Mouse (Mus musculus): ENCODE data around the gene Nfx1.

Gene Nfx1

DNA sequence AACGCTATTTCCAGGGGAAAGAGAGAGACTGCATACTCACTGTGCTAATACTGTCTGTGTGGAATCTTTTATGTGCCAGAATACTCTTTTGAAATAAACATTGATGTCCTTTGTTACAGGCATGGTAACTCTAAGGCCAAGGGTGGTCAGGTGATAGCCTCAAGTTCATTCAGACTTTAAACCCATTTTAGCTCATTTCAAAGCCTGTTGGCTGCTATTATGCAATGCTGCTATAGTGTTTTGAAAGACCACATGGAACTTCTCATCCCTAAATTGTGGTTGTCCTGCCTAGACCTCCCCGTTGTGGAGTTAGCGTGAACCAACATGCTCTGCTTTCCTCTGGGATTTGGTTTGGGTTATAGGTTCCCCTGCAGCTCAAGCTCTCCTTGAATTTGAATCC lies 5.0 kb downstream of the Nfx1 start:
- DNase-seq (ENCODE audit: low spot score in 2 of 2), result no peak

DNA sequence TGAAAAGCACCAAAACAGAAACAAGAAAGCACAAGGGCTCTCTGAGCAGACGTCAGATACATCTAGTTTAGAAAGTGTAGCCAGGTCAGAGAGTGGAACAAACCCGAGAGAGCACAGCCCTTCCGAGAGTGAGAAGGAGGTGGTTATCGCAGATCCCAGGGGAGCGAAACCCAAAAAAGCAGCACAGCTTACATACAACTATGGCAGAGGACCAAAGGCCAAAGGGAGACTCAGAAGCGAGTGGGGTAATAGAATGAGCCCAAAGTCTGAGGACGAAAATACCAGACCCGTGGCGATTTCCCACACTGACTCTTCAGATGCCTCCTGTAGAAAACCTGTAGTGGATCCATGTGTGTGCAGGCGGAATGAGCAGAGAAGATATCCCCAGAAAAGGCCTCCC lies 5.9 kb downstream of the Nfx1 start:
- no peak for DNase-seq (ENCODE audit: low spot score in 2 of 2)

DNA sequence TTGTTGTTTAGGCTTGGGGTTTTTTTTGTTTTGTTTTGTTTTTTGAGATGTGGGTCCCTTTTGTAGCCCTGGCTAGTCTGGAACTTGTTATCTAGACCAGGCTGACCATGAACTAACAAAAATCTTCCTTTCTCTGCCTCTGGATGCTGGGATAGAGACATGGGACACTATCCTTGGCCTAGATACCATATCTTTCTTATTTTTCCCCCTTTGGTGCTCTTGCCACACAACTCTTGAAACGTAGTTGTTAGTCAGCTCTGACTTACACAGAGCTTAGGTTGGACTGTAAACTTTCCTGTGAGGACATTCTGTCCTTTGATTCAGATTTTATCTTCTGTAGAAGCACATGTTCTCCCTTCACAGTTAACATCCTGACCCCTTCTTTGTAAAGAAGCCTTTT lies 8.7 kb downstream of the Nfx1 start:
- DNase-seq (ENCODE audit: low spot score in 2 of 2), result no peak

DNA sequence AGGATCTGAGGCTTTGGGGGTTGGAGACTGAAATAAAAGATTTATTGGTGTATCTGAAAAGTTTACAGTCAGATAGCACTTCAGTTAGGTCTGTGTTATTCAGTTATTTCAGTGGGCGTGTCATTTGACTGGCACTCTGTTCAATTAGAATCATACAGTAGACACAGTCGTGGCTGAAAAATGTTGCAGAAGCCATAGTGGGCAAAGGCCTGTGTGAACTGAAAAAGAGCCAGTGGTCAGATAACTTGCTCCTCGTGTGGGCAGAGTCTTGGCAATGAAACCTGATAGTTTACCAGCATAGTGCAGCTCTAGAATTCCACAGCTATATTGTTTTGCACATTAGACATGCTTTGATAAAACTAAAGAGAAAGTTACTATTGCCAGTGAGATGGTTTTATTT lies 11.8 kb downstream of the Nfx1 start:
- no peak for DNase-seq (ENCODE audit: low spot score in 2 of 2)

DNA sequence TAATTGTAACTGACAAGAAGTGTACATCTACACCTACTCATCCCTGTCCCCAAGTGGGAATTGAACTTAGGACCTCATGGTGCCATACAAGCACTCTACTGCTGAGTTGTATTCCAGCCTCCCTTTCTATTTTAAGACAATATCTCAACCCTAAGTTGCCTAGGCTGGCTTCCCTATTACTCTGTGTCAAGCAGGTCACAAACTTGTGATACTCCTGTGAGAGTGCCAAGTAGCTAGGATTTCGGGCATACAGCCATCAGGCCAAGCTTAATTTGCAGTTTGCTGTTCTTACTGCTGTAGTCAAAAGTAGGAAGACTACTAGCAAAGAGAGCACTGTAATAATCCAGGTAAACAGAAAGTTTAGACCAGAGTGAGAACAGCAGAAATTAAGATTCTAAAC lies 13.0 kb downstream of the Nfx1 start:
- DNase-seq (ENCODE audit: low spot score in 2 of 2), result no peak

DNA sequence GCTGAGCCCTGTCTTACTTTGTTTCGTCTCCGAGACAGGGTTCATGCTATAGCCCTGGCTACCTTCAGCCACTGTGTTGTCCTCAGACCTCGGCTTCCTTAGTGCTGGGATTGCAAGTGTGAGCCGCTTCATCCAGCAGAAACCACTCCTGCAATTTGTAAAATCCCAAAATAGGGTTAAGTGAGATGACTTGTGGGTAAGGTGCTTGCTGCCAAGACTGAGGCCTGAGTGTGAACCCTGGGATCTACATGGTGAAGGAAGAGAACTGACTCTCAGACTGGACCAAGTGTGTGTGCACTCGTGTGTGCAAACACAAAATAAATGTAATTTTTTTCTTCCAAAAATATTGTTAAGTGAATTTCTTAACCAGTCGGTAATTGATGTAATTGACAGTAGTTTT lies 18.9 kb downstream of the Nfx1 start:
- DNase-seq (ENCODE audit: low spot score in 2 of 2), result no peak

DNA sequence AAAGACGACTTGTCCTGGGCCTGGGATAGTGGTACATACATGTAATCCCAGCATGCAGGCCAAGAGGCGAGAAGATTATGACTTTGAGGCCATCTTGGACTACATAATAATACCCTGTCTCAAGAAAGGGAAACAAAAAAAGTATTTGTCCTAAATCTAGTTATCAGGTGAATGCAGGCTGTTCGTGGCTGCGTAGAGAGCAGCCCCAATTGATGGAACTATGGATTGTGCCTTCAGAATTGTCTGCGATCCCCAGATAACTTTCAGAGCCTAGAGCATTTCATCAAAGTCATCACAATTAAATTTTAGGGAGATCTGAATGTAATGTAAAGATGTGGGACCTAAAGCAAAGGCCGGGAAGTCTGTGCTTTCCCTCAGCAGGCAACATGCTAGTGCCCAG lies 25.6 kb downstream of the Nfx1 start:
- no peak for DNase-seq (ENCODE audit: low spot score in 2 of 2)

DNA sequence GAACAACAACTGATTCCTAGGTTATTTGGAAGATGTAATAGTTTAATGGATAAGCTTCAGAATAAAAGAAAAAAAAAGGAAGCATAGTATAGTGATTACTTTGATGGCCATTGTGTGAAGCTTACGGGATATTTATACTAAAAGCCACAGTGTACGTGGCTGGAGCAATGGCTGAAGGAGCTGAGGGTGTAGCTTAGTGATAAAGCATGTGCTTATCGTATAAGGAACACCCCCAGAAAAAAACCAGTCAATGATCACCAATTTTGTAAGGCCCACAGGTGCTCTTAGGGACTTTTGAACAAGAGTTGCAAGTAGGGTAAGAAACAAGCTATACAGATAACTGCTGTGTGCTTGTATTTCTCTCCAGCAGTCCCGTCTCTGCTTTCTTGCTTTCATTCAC lies 27.2 kb downstream of the Nfx1 start:
- DNase-seq (ENCODE audit: low spot score in 2 of 2), result no peak

DNA sequence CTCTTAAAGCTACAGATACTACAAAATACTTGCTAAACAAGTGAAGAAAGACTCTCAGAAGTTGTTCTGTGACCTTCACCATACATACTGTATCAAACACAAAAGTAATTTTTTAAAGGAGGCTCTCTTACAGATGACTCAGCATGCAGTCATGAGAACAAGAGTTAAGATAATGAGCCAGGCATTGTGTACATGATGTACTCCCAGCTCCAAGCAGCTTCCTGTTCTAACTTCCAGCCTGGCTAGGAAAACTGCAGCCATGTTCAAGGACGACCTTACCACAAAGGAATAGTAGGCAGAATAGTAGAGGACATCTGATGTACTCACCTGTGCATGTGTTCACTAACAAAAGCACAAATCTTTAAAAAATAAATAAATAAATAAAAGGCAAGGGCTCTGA lies 29.6 kb downstream of the Nfx1 start:
- no peak for DNase-seq (ENCODE audit: low spot score in 2 of 2)

DNA sequence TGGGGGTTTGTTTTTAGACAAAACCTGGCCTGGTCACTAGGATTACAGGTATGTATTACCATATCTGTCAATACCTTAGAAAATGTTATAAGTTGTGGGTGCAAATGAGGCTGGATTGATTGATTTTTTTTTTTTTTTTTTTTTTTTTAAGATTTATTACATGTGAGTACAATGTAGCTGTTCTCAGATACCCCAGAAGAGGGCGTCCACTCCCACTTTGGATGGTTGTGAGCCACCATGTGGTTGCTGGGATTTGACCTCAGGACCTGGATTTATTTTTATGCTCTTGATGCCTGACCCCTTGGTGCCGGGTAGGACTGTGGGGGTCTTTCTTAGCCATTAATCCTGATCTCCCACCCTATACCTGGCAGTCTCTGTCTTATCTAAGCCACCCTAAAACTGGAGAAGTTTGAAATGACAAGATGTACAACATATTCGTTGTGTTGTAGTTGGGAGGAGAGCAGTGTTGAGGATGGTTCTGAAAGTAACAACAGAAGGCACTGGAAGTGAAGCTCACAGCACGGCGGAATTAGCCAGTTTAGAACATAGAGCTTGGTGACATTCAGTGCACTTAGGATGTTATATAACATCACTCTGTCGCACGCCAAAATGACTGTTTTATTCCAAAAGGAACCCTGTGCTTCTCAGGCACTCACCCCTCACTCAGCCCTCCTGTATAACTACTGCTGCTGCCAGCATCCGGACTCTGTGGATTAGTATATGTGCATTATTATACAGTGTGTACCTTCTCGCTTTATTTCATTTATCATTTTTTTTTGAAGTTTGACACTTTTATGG lies 30.3 kb downstream of the Nfx1 start:
- DNase-seq (ENCODE audit: low spot score in 2 of 2), result no peak

DNA sequence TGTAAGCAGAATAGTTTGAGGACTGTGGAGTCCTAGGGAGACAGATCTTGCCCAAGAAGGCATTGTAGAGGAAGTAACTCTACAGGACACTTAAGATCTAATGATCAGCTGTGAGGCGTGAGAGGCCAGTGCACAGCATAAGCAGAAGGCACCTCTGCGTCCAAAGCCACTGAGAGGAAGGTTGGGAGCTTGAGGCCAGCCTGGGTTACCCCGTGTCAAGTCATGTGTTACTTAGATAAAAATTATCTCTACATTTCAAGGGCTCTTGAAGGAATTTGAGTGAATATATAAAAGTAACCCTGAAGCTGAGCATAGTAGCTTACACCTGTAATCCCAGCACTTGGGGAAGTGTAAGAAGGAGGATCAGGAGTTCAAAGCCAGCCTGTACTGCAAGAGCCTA lies 42.6 kb downstream of the Nfx1 start:
- DNase-seq (ENCODE audit: low spot score in 2 of 2), result no peak

DNA sequence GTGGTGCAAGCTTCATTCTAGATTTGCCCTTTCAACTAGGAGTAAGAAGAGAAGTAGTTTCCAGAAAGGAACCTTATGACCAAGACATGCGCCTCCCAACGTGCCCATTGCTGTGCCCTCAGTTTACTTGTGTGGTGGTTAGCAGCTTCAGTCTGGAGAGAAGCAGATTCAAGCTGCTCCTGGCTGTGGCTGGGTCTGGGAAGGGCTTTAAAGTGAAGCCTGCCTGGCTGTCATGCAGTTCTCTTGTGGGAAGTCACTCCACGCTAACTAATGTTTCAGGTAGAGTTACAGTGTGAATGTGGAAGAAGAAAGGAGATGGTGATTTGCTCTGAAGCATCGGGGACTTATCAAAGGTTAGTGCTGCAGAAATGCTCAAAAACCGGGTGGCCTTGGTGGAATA lies 45.1 kb downstream of the Nfx1 start:
- DNase-seq (ENCODE audit: low spot score in 2 of 2), result no peak

DNA sequence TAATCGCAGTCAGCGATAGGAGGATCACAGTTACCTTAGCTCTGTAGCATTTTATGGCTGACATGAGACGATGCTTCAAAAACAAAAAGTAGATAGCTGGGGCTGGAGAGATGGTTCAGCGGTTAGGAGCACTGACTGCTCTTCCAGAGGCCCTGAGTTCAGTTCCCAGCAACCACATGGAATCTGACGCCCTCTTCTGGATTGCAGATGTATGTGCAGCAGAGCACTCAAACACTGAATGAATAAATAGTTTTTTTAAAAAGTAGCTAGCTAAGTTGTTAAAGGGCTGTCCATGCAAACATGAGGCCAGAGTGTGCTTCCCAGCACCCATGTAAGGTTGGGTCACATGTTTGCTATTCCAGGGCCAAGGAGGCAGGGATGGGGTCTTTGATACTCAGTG lies 50.4 kb downstream of the Nfx1 start:
- no peak for DNase-seq (ENCODE audit: low spot score in 2 of 2)

DNA sequence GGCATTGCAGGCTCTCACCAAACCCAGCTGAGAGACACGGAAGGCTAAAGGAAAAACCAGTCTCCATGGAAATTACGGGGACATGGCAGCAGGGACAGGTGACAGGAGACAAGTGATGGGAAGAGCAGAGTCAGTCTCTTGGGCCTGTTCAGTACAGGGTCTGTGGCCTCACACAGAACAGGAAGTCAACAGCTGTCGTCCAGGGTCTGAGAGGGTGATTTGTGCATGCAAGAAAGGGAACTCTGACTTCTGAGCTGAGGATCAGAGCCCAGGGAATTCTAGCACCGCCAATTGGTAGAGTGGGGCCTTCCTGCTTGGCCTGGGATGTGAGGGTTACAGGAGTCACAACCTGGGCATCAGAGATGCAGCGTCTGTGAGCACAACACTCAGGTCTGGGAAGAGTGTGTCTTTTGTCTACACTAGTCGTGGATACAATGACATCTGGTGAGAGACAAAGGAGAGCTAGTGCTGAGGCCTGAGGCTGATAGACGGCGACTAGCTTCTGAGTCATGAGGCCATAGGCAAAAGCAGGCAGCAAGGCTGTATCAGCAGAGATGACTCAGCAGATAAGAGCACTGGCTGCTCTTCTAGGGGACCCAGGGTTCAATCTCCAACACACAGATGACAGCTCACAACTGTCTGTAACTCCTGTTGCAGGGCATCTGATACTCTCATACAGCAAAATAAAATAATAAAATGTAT lies 55.5 kb downstream of the Nfx1 start:
- no peak for DNase-seq (ENCODE audit: low spot score in 2 of 2)

DNA sequence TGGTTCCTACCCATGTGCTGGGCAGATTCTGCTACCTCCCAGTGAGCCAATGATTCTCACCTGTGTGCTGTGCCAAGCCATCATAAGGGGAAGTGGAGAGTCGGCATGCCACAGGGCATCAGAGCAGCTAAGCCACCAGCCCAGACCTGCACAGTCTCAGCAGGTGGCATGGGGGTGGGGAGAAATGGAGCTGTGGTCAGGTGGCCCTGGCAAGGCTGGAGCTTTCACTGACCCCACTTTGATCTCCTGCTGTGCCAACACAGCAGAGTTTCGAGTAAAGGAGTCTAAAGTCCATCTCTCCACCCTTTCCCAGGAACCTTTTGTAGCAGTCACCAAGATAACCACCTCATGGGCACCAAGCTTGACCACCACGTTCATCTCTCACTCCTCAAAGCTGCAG lies 57.2 kb downstream of the Nfx1 start:
- no peak for DNase-seq (ENCODE audit: low spot score in 2 of 2)

DNA sequence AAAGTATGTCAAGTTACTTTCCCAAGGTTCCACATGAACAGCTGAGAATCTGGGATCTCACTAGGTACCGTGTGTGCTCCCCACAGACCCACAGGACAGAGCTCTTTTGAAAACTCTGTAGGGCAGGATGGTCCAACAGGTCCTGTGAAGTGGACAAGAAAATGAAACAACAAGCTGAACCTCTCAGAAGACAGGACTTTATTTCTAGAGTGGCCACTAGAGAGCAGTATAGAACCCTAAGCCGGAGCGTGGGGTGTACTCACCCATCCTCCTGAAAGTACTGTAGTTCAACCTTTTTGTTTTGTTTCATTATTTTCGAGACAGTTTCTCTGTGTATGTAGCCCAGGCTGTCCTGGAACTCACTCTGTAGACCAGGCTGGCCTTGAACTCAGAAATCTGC lies 57.6 kb downstream of the Nfx1 start:
- DNase-seq (ENCODE audit: low spot score in 2 of 2), result no peak

DNA sequence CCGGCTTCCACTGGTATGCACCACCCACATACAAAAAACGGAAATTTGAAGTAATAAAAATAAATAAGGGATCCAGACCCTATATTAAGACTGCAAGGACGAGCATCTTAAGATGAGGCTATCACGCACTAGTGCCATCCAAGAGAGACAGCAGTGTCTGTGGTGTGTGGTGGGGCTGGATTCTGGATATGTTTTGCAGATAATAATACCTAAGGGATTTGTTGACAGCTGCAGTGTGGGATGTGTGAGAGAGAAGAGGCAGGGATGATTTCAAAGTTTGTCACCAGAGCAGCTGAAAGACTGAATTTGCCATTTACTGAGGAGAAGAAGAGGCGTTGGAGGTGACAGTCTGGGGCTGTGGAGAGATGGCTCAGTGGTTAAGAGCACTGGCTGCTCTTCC lies 58.7 kb downstream of the Nfx1 start:
- no peak for DNase-seq (ENCODE audit: low spot score in 2 of 2)

DNA sequence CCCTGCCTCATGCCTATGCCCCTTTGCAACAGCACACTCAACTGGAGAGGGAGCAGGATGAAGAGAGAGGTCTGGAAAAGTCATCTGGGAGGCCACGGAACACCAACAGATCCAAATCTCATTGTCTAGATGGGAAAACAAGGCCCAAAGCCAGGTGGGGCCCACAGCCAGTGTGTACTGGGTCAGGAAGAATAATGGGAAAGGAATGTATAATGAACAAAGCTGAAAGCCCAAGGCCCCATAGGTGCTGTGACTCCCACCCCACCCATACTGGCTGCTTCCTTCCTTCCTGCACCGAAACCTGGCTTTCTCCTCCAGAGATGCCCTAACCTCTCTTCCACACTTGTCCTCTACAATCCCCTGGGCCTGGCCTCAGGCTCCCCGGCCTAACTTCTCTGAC lies 60.5 kb downstream of the Nfx1 start:
- no peak for DNase-seq (ENCODE audit: low spot score in 2 of 2)

DNA sequence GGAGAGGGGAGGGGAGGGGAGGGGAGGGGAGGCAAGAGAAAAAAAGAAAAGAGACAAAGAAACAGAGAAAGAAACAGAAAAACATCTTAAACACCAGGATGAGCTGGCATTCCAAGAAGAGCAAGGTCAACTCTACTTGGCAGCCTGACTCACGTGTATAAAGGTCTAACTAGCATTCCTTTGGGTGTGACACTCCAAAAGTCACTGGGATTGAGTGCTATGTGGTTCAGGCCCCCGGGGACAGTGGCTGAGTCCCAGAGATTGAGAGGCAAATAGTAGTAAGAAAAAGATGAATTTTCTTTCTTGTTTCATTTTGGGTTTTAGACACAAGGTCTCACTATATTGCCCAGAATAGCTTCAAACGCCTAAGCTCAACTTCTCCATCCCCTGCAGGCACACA lies 67.2 kb downstream of the Nfx1 start:
- no peak for DNase-seq (ENCODE audit: low spot score in 2 of 2)

DNA sequence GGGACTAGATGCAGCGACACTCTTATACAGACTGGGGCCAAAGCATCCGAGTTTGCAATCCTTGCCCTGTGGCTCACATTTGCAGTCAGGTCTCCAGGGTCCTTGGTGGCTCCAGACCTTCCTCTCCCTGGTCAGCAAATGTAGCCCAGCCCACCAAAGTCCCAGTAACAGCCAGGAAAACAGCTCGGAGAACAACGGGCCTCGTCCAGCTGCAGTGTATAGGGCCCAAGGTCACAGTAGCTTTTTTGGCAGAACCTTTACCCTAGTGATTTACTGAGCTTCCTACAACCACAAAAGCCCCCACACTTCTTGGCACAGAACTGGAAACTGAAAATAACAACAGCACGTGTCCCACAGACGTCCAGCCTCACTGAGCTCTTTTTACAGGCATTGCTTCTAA lies 70.3 kb downstream of the Nfx1 start:
- DNase-seq (ENCODE audit: low spot score in 2 of 2), result no peak

DNA sequence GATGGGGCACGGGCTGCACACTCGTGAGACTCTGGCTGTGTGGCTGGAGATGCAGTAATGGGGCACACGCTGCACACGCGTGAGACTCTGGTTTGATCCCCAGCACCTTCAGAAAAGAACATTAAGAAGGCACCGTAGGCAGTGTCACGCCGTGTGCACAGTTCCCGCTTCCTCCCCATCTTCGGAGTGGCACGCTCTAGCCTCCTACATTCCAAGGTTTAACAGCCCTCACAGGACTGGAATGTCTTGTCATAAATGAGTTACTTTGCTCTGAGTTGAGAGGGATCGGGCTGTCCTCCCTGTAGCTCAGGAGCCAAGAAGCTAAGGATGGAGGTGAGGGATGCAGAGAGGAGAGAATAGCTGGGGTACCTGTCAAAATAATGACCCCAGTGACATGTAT lies 72.2 kb downstream of the Nfx1 start:
- no peak for DNase-seq (ENCODE audit: low spot score in 2 of 2)

DNA sequence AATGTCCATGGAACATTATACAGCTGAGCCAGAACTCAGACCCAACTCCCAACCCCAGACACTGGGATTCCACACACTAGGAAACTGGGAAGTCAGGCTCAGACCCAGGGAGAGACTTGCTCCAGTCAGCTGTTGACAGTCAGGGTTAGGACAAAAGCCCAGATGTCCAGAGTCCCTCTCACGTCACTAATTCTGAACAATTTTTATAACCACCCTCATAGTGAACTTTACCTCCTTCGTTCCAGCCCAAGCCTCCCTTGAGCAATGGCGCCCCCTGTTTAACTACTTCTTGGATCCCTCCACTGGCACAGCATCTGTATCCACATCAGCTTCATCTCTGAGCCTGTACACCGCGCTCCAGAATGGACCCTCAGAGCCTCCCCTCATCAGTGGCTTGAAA lies 73.3 kb downstream of the Nfx1 start:
- no peak for DNase-seq (ENCODE audit: low spot score in 2 of 2)

DNA sequence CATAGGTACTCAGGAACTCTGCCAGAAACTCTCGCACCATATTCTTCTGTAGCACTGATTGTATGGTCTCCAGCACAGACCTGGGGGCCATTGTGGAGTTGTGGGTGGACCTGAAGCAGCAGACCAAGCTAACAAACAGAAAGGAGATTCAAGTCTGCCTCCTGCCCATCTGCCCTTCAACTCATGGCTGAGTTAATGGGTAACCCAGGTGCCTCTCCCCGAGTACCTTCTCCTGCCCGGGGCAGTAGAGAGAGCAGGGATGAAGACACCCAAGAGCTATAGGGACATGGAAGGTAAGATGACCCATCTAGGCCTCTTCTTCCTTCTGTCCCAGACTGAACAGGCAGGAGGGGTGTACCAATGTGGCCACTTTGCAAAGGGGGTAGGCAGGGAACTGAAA lies 74.6 kb downstream of the Nfx1 start:
- DNase-seq (ENCODE audit: low spot score in 2 of 2), result no peak

All from cerebellum, postnatal 4 days (tissue).